Mouse (Mus musculus): ENCODE results near the gene Celf2.

GRCm38 (mm10) chr2:6674401-6674800 lies 835.0 kb downstream of the Celf2 start:
- TF ChIP-seq POLR2A (IDR thresholded peaks at IDR 0.05; ENCODE audit: control insufficient read depth, low read depth, low read length): no peak
- TF ChIP-seq CTCF (IDR thresholded peaks at IDR 0.05; ENCODE audit: control insufficient read depth, insufficient read depth, insufficient replicate concordance, low read depth, low read length): no peak
